Mouse (Mus musculus) kidney, adult 11 months (tissue): ENCODE results near the gene Epha3.

Source experiments
- DNase-seq: peaks from one replicate; pipeline ENCODE4 v3.0.0; 2022

Gene Epha3

DNA sequence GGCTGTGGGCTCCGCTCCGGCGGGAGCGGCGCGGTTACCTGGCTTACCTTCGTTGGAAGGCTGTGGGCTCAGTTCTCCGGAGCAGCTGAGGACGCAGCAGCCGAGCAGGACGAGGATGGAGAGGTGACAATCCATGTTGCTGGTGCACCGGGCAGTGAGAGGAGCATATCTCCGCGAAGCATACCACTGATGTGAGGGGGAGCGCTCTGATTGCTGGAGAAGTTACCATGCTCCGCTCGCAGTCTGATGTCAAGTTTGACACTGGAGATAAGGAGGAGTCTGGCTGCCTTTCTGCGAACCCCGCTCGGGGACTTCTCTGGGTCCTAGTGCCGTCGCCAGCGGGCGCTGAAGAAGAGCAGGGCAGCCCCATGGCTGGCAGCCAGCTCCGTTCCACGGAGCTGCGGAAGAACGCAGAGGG, at the start of gene Epha3:
Gene Epha3 (minus strand): TSS at position 263 of the 418 bp plus-strand sequence.
- peak; percentile 31 for DNase-seq

DNA sequence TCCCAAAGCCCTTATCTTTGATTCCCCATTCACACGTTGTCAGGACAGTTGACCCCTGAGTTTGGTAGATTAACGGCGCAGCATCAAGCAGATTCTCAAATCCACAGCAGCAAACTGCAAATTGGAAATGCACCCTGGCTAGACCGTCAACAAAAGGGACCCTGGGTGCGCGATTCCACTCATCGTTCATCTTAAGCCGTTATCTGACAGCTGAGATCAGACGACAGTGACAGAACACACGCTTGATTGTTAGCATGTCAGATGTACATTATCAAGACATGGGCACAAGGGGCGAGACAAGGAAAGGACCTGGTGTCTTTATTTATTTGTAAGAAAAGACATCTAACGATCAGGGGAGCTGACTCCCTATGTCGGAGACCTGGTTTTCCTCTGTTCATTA, 39.5 kb upstream of the Epha3 start:
- no peak for DNase-seq

DNA sequence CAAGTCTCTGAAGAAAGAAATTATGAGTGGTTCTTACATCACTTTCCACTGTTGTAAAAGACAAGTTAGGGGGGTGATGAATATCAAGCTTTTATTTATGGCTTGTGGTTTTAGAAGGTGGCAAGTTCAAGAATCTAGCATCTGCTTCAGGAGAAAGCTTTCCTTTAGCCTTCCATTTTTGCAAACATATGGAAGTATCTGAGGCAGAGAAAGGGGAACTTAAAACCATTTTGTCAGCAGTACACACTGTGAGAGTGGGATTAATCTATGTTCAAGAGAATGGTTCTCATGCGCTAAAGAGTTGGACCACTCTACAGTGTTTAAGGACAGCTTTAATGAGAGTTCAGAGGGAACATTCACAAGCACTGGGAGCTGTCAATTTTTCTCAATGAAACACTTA, 17.2 kb upstream of the Epha3 start:
- DNase-seq = no peak

DNA sequence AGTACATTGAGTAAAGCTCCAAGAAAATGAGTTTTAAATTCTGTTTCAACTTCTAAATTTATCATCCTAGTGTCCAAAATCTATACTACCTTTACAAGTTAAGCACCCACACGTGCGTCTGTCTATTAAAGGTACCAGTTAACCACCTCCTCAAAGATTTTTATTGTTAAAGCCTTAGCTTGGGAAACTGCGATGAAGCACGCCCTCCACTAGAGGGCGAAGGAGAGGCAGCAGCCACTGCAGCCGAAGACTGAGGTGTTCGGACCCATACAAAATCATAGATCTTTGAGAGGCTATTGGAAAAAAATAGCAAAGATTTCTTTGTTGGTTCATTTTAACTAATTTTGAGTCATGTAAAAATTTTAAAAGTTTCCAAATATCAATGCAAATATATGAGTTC, 8.3 kb upstream of the Epha3 start:
- no peak for DNase-seq

DNA sequence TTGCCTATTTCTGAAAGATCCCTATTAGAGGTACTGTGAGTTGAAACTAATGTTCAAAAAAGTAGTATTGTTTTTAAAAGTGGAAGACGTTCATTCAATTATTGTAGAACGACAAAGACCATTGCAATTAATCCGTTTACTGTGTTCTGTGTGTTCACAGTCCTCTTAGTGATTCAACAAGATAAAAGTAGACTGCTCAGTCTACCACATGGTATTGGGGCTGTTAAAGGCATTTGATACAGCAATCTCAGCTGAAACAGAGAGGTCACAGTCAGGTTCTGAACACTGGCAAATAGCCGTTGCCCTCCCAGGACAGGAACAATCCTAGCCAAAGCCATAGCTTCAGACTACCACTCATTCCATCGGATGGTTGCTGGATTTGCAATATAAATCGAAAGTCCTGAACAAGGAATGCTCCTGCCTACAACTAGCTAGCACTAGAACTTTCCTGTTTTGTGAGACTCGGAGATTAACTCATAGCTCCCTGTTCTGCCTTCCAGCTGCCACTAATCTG, 545 bp upstream of the Epha3 start:
- no peak for DNase-seq

DNA sequence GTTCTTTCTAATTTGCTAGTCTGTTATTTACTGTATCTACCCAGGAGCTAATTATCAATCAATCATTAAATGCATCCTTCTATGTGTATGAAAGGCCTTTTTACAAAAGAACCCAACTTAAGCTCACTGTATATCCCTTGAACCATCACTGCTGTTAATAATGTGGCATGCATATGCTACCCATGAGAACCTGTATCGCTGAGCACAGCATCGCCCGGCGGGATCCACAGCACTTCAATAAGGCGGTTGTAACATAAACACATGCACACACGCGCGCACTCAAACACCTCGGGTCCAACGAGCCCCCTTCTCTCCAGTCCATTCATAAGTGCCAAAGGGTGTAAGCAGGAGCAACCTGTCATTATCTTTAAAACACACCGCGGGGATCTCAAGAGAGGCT, 794 bp downstream of the Epha3 start:
- DNase-seq = no peak

DNA sequence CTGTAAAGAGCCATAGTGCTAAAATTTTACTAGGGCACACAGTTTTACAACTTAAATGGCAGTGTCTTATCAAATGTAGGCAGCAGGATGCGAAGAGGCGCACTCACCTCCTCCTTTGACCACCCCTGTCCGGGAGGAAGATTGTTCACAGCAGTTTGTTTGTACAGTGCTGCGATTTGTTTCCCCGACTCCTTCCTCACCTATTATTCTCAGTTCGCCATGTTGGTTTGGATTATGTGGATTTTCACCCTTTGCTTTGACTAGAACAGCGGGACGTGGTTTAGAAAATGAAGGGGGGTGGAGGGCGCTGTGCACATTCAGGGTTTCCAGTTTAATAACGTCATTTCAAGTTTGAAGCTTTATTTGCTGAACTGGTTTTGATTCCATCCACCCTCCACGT, 6.4 kb downstream of the Epha3 start:
- no peak for DNase-seq

DNA sequence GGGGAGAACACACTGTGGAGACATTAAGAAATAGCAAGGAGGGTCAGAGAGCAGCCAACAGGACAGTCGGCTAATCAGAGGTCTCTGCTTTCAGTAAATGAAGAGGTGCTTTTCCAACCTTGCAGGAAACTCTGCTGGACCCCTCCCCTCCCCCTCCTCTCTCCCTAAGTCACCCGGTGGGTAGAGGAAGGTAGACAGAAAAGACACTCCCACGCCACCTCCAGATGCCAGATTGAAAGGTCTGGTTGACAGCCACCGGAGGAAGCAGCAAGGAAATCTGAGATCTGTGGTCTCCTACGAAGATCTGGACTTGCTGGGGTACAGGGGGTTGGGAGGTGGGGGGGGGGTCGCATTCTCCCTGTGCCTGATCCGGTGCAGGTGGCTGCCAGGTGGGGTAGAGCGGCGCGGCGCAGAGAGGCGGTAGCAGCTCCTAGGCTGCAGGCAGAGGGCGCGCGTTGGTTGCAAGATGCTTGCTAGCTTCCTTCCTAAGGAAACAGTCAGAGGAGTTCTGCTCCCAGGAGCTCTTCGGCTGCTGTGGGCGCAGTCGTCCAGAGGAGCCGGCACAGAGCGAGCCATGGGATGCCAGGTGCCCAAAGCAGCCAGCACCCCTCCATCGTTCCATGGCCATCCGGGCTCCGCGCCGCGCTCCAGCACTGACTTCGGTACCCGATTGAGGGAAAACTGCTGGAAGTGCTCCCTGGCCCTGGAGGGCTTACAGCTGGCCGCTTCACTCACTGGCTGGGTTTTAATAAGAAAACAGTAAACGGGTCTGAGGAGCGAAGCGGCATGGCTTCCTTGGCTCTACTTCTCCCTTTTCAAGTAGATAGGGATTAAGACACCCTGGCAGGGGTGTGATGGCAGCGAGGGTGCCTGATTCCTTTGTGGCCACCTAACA, 7.1 kb downstream of the Epha3 start:
- peak; percentile 17 for DNase-seq

DNA sequence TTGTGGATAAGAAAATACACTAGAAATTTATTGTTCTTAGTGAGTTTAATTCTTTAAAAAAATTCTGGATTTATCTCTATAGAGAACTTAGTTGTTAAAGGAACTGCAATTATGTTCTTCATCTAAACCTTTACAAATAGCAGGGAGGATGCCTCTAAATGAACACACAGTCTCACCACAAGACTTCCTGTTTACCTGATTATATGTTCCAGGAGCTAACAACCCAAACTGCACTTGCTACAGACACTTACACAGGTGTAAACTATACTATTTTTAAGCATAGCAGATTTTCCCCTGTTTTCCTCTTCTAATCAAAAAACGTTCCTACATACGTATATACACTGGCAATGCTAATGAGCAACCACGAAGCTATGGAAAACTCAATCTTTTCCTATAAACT, 13.7 kb downstream of the Epha3 start:
- DNase-seq = no peak

DNA sequence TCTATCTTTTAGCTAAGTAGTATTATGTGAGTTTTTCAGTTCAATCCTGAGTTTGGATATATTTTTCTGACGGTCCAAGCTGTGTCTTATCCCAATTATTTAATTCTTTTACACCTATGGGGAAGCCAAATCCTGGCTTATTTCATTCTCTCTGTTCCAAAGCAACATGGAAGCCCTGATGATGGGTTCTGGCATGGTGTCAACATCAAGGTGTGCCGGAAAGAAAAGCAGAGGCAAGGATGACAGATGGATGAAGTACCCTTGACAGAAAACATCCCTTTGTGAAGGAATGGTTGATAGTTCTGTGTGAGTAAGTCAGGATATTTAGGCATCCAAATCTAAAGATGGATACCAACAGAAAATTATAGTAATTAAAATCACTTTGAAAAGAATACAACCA, 21.1 kb downstream of the Epha3 start:
- no peak for DNase-seq

DNA sequence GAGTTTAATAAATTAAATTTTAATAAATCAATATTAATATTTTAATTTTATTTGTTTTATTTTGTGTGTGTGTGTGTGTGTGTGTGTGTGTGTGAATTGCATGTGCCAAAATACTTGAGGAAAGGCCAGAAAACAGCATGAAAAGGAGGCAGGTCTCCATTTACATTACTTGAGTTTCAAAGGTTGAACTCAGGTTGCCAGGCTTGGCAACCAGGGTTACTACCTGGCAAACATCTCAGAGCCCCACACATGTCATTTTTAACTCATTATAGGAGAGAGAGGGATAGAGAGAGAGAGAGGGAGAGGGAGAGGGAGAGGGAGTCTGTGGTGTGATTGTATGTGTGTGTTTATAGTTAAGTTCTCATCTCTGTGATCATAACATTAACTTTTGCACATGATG, 26.5 kb downstream of the Epha3 start:
- DNase-seq = no peak

DNA sequence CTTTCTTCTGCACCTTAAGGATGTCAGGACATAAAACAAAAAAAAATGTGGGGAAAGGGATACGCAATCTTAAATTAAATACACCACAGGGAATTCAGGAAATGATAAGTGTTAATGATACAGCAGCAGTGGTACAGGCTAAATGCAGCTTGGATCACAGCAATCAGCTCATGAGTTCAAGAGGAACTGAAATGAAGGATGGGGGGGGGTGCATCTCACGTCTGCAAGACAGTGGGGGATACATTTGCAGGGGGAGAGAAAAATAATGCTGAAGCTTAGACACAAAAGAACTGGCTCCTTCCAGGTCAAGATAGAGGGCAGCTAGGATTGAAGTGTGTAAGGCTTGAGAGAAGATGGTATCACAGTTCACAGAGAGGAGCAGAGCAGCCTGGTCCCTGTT, 42.8 kb downstream of the Epha3 start:
- DNase-seq = no peak

DNA sequence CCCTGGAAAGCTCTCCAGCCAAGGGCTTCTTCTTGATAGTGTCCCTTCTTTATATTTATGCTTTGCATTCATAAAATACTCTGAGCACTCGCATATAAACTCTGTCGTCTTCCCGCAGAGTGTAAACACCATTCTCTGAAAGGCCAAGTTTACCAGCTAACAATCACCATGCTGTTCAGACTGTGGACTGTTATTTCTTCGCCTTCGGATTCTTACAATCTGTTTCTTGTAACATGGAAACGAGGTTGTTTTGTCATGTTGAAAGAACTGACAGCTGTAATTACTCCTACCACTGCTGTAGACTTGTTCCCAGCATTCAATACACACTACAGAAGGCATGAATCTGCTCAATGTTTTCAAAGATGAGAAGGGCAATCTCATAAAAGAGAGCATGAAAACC, 46.4 kb downstream of the Epha3 start:
- DNase-seq = no peak

DNA sequence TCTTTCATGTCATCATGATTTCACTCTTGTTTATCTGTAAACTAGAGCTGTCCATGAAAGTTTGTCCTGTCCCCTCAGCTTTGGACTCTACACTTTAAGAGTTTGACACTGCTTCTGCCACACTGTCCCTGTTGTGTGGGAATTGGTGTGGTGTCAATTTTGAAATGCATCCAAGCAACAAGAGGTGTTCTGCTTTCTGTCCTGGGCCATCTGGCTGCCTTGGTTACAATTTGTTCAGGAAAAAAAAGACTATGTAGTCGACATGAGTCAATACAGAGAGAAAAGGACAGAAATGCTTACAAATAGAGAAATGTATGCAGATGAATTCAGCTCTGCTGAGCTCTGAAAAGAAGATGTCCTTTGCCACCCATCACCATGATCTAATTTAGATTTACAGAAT, 47.3 kb downstream of the Epha3 start:
- no peak for DNase-seq

DNA sequence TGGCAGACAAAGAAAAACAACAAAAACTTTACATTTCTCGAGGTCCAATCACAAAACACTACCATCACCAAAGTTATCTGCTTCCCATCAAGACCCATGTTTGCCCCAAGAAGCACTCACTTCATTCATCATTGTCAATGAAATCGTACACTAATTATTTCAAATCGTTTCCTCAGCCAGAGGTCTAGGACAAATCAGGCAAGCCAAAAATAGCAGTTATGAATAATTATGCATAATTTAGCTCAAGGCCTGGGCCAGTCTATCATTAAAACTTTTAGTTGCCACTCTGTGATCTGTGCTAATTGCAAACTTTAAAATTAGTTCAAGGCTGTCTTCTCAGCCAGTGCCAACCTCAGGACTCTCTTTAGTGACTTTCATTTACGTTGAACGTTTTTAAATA, 54.1 kb downstream of the Epha3 start:
- DNase-seq = no peak

DNA sequence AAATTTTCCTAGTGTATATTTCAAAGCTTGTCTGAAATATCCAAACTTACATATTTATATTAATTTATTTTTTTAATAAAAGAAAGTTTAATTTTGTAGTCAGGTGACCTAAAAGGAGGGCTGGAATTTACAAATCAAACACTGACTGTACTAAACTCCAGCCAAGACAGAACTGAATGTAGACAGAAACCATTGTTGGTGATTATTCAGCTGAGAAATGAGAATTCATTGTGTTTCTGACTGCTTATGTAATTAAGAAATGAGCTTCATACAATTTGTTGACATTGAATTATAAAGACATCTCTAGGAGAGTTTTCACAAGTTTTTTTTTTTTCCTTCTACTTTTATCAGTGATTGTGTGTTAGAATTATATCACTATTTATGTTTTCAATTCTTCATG, 55.0 kb downstream of the Epha3 start:
- no peak for DNase-seq

DNA sequence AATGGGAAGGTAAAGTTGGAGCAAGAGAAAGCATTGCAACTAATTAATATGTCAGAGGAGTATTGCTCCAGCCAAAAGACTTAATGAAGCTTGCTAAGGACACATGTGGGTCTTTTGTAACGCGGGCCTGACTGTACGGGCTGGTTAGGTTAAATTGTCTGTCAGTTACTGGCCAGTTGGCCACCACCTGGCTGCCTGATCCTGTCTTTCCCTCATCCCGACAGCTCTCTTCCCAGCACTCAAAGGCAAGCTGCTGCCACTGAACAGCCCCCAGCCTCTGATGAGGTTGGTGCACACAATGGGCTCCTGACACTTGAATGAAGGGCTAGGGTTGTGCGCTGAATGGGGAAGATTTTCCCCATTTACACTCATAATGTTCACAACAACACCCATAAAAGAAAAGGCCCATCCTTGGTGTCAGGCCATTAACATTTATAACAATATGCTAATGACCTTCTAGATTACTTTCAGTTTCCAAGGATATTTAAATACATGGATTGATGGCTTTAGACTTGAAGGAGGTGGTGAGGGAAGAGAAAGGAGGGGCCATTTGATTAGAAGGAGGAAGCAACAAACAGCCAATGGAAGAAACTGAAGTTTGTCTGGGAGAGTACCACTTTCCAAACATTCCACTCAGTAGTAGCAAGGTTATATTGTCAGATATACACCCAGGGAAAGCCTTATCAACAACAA, 57.4 kb downstream of the Epha3 start:
- no peak for DNase-seq

DNA sequence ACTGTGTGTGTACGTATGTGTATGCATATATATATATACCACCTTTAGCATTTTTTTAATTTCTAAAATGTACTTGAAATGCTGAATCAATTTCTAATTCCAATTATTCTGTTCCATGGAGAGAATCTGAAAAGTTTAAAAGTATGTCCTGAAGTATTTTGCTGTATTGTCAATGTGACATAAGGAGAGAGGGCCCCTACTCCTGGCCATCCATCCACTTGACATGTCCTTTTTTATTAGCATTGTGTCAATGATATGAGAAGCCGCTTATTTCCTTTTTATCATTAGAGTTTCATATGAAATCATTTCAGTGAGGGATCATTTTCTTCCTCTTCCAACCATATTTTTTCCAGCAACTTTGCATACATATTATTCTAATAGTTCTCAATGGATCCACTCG, 58.0 kb downstream of the Epha3 start:
- no peak for DNase-seq

DNA sequence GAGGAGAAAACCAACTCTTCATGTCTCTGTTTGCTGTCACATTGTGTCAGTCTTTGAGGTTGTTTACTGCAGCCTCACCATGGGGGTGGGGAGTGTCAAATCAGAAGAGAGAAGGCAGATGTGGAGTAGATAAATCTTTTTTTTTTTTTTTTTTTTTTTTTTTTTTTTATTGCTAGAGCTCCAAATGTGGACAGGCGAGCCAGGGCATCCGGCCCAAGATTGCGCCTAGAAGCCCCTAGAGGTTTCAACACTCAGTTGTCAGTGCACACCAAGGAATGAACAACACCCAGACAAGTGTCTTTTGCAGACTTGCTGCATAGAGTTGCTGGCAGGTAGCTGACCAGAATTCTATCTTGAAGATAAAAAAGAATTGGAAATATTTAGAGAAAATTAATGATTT, 62.5 kb downstream of the Epha3 start:
- no peak for DNase-seq

DNA sequence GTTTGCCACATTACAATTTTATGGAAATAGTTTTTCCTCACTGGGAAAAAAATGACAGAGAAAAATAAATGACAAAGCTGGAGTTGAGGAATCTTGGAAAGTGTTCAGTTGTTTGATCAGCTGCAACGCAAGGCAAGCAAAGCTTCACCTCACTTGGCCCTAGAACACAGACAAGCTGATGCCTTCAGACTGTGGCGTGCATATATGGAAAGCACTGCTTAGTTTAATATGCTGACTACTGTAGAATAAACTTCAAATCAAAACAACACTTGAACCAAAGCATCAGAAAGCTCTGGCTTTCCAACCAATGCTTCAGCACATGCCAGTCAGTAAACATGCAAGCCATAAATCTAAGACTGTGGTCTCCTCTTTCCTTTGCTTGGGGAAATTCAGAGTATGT, 65.6 kb downstream of the Epha3 start:
- DNase-seq = no peak

DNA sequence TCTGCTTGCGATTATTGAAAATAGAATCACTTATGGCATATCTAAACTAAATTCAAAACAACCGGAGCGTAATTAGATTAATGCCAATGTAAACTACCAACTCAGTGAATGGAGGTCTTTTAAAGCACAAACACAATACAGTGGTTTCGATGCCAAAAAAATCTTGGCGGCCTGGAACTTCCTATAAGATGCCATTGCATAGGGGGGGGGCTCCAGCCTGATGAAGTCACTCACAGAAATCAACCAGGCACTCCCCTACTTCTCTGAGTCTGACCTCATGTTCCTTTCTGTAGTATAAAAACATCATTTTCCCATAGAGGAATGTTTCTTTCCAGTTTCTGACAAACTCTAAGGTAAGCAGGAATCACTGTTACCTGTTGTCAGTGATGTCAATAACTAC, 69.7 kb downstream of the Epha3 start:
- no peak for DNase-seq

DNA sequence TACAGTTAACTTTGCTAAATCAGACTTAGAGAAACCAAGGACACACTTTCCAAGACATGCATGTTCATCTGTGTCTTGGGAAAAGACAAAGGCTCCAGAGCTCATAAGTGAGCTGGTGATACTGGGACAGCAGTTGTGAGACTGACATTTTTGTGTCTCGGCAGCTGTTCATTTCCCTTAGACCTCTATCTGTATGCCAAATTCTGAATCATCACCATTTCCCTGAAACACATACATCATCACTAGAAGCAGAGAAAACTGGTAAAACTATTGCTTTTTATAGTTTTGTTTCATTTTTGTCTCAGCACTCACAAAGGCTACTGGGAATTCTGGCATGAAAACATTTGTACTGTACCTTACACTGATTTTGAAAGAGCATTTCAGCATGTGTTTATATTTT, 70.2 kb downstream of the Epha3 start:
- no peak for DNase-seq

DNA sequence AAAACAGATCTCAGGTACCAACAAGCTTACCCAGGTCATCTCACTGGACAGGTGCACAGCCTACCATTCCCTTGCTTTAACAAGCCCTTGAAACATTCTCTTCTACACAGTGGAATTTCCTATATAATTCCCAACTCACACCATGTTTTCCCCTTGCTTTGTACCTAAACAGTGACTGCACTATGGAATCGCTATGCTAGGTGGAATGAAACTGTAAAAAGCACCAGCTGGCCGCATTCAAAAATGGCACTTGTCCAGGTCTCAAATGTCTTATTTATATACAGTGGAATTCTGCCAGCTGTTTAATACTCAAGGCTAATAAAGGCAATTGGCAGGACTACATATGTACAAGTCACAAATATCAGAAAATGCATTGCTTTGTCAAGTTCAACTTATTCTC, 71.9 kb downstream of the Epha3 start:
- no peak for DNase-seq

DNA sequence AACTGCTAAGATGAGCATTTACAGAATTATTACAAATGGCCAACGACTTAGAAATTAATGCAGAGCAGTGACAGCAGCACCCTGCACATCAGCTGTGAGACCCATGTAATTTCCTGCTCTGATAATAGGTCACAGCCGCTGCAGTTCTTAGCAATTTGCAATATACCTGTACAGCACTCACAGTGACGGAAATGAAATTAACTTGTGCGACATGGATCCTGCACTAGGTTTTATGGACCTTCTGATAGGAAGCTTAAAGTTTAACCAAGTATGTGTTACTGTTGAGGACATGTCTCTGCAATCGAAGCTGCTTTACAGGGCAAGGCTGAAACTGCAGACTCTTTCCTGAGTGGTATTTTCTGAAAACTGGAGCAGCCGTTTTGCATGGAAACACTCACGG, 80.4 kb downstream of the Epha3 start:
- DNase-seq = no peak
